Mouse (Mus musculus): ENCODE measurements around the gene Bms1. TPM values are rescaled to one million over a fixed set of nuclear protein-coding genes. Genes with fewer than 3 reads are reported as not detected.

The Bms1 gene
- total and polyA plus RNA-seq, 2 experiments from 2014 or later, result 11.5 to 17.6 TPM

- H3K27ac ChIP-seq (ENCODE audit: low read depth), result no peak overlapping the region
- no peak overlapping the region for H3K4me2 ChIP-seq (ENCODE audit: low read depth, low read length)
- DNase-seq (ENCODE audit: low spot score), result no peak
- WGBS, result 20% methylated on average over 10 of the region's 10 CpGs
- H3K9me3 ChIP-seq (replicated peaks; ENCODE audit: control insufficient read depth, low read length), result no peaks in the 10 kb centered on the region
- H3K9ac ChIP-seq (replicated peaks; ENCODE audit: low read depth, low read length), result no peak overlapping the region
- peaks cover 50% of the 10 kb centered on the region for H3K27me3 ChIP-seq (ENCODE audit: control insufficient read depth, insufficient read depth, low read length)
- H3K4me1 ChIP-seq (ENCODE audit: control insufficient read depth, insufficient read depth), result no peaks in the 10 kb centered on the region
- ATAC-seq (ENCODE audit: insufficient read depth, low read depth), result 0 out of 2 replicates have a peak, but pooled peaks have one; percentile 17
- H3K4me3 ChIP-seq (ENCODE audit: low read depth, low read length), result no peak overlapping the region
- TF ChIP-seq EP300 (IDR thresholded peaks at IDR 0.05; ENCODE audit: low read depth), result no peak
- TF ChIP-seq CTCF (IDR thresholded peaks at IDR 0.05; ENCODE audit: low read depth), result no peak
- no peaks in the 10 kb centered on the region for H3K36me3 ChIP-seq (replicated peaks; ENCODE audit: control insufficient read depth, insufficient read depth, low read length)
Observed at GRCm38 (mm10) chr6:118376023-118376422, 43.3 kb downstream of the Bms1 start.

GRCm38 (mm10) chr6:118375457-118375856 lies 43.8 kb downstream of the Bms1 start:
- ATAC-seq (ENCODE audit: insufficient read depth, low read depth) (no peak), DNase-seq (ENCODE audit: low spot score) (no peak)
- Histone ChIP-seq H3K4me1 (ENCODE audit: control insufficient read depth, insufficient read depth) (no peaks in the 10 kb centered on the region), H3K36me3 (replicated peaks; ENCODE audit: control insufficient read depth, insufficient read depth, low read length) (no peaks in the 10 kb centered on the region), H3K4me3 (ENCODE audit: low read depth, low read length) (no peak overlapping the region), H3K27ac (ENCODE audit: low read depth) (no peak overlapping the region), H3K4me2 (ENCODE audit: low read depth, low read length) (no peak overlapping the region), H3K9ac (replicated peaks; ENCODE audit: low read depth, low read length) (no peak overlapping the region), H3K9me3 (replicated peaks; ENCODE audit: control insufficient read depth, low read length) (no peaks in the 10 kb centered on the region), H3K27me3 (ENCODE audit: control insufficient read depth, insufficient read depth, low read length) (peaks cover 50% of the 10 kb centered on the region)
- WGBS, result 36% methylated on average over 3 of the region's 3 CpGs
- no peak for TF ChIP-seq EP300 (IDR thresholded peaks at IDR 0.05; ENCODE audit: low read depth)
- no peak for TF ChIP-seq CTCF (IDR thresholded peaks at IDR 0.05; ENCODE audit: low read depth)

DNA sequence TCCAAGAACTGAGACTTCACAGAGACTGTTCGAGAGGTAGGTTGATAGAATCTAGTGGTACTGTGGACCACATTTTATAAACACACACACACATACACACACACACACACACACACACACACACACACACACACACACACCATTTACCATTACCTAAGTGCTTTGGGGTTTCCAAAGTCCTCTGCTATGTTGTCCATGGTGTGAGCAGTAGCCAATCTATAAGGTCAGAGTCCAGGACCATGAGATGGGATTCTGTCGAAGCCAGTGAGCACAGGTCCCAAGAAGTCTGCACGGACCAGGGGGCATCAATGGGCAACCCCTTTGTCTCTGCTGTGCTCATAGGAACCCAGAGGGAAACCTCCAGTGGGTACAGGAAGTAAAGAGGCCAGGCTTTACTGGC lies 44.2 kb downstream of the Bms1 start:
- Histone ChIP-seq H3K9me3 (replicated peaks; ENCODE audit: control insufficient read depth, low read length) (no peaks in the 10 kb centered on the region), H3K9ac (replicated peaks; ENCODE audit: low read depth, low read length) (no peak overlapping the region), H3K36me3 (replicated peaks; ENCODE audit: control insufficient read depth, insufficient read depth, low read length) (no peaks in the 10 kb centered on the region), H3K27me3 (ENCODE audit: control insufficient read depth, insufficient read depth, low read length) (peaks cover 50% of the 10 kb centered on the region), H3K4me1 (ENCODE audit: control insufficient read depth, insufficient read depth) (no peaks in the 10 kb centered on the region), H3K27ac (ENCODE audit: low read depth) (no peak overlapping the region), H3K4me3 (ENCODE audit: low read depth, low read length) (no peak overlapping the region), H3K4me2 (ENCODE audit: low read depth, low read length) (no peak overlapping the region)
- DNase-seq (ENCODE audit: low spot score) (no peak), ATAC-seq (ENCODE audit: insufficient read depth, low read depth) (no peak)
- TF ChIP-seq EP300 (IDR thresholded peaks at IDR 0.05; ENCODE audit: low read depth) (no peak), CTCF (IDR thresholded peaks at IDR 0.05; ENCODE audit: low read depth) (no peak)
- 70% methylated on average over 3 of the region's 3 CpGs for WGBS

- no peak overlapping the region for H3K9ac ChIP-seq (replicated peaks; ENCODE audit: low read depth, low read length)
- no peaks in the 10 kb centered on the region for H3K9me3 ChIP-seq (replicated peaks; ENCODE audit: control insufficient read depth, low read length)
- no peaks in the 10 kb centered on the region for H3K36me3 ChIP-seq (replicated peaks; ENCODE audit: control insufficient read depth, insufficient read depth, low read length)
- H3K27ac ChIP-seq (ENCODE audit: low read depth), result no peak overlapping the region
- no peaks in the 10 kb centered on the region for H3K4me1 ChIP-seq (ENCODE audit: control insufficient read depth, insufficient read depth)
- H3K27me3 ChIP-seq (ENCODE audit: control insufficient read depth, insufficient read depth, low read length), result peaks cover 43% of the 10 kb centered on the region
- TF ChIP-seq CTCF (IDR thresholded peaks at IDR 0.05; ENCODE audit: low read depth) (peak; percentile 48), EP300 (IDR thresholded peaks at IDR 0.05; ENCODE audit: low read depth) (no peak)
- no peak overlapping the region for H3K4me3 ChIP-seq (ENCODE audit: low read depth, low read length)
- 37% methylated on average over 5 of the region's 5 CpGs for WGBS
- DNase-seq (ENCODE audit: low spot score) (no peak), ATAC-seq (ENCODE audit: insufficient read depth, low read depth) (no peak)
- H3K4me2 ChIP-seq (ENCODE audit: low read depth, low read length), result no peak overlapping the region
Observed at GRCm38 (mm10) chr6:118373294-118373693, 46.0 kb downstream of the Bms1 start.

DNA sequence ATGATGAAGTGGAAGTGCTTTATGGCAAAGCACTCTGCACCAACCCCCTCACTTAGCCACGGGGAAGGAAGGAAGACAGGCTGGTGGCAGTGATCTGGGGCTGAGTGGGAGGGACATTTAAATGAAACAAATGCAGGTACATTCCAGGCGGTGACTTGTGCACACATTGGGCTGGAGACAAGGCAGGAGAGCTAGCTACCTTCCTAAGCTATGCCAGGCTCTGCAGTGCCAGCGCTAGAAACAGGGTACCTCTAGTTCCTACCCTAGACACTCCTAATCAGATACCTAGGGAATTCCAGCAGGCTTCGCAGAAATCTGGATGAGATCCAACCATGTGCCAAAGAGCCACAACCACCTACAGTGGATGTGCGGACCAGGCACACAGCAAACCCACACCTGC lies 46.5 kb downstream of the Bms1 start:
- DNase-seq (ENCODE audit: low spot score) (no peak), ATAC-seq (ENCODE audit: insufficient read depth, low read depth) (no peak)
- Histone ChIP-seq H3K27me3 (ENCODE audit: control insufficient read depth, insufficient read depth, low read length) (peaks cover 38% of the 10 kb centered on the region), H3K36me3 (replicated peaks; ENCODE audit: control insufficient read depth, insufficient read depth, low read length) (no peaks in the 10 kb centered on the region), H3K4me1 (ENCODE audit: control insufficient read depth, insufficient read depth) (no peaks in the 10 kb centered on the region), H3K9me3 (replicated peaks; ENCODE audit: control insufficient read depth, low read length) (no peaks in the 10 kb centered on the region), H3K27ac (ENCODE audit: low read depth) (no peak overlapping the region), H3K4me2 (ENCODE audit: low read depth, low read length) (no peak overlapping the region), H3K4me3 (ENCODE audit: low read depth, low read length) (no peak overlapping the region), H3K9ac (replicated peaks; ENCODE audit: low read depth, low read length) (no peak overlapping the region)
- WGBS, result 54% methylated on average over 5 of the region's 5 CpGs
- no peak for TF ChIP-seq CTCF (IDR thresholded peaks at IDR 0.05; ENCODE audit: low read depth)
- TF ChIP-seq EP300 (IDR thresholded peaks at IDR 0.05; ENCODE audit: low read depth), result no peak

- no peaks in the 10 kb centered on the region for H3K4me1 ChIP-seq (ENCODE audit: control insufficient read depth, insufficient read depth)
- no peak overlapping the region for H3K9ac ChIP-seq (replicated peaks; ENCODE audit: low read depth, low read length)
- no peak for ATAC-seq (ENCODE audit: insufficient read depth, low read depth)
- H3K27me3 ChIP-seq (ENCODE audit: control insufficient read depth, insufficient read depth, low read length), result 0 out of 2 replicates have a peak, but pooled peaks cover under 1% of the 10 kb centered on the region
- DNase-seq (ENCODE audit: low spot score), result no peak
- H3K9me3 ChIP-seq (replicated peaks; ENCODE audit: control insufficient read depth, low read length), result no peaks in the 10 kb centered on the region
- H3K4me3 ChIP-seq (ENCODE audit: low read depth, low read length), result no peak overlapping the region
- H3K4me2 ChIP-seq (ENCODE audit: low read depth, low read length), result no peak overlapping the region
- no peaks in the 10 kb centered on the region for H3K36me3 ChIP-seq (replicated peaks; ENCODE audit: control insufficient read depth, insufficient read depth, low read length)
- no peak for TF ChIP-seq CTCF (IDR thresholded peaks at IDR 0.05; ENCODE audit: low read depth)
- TF ChIP-seq EP300 (IDR thresholded peaks at IDR 0.05; ENCODE audit: low read depth), result no peak
- WGBS, result 70% methylated on average over 7 of the region's 7 CpGs
- H3K27ac ChIP-seq (ENCODE audit: low read depth), result no peak overlapping the region
Observed at GRCm38 (mm10) chr6:118367502-118367901, 51.8 kb downstream of the Bms1 start.

All from heart, postnatal 0 days (tissue).